Mouse (Mus musculus) myocyte (in vitro differentiated cells): Measurements from ENCODE around the gene Gpr176.

Experiments
- CEBPB ChIP-seq: IDR thresholded peaks from 2 replicates; pipeline ENCODE4 v1.6.1; 2011; ENCODE audit warnings: mild to moderate bottlenecking, moderate library complexity; ENCODE audit not compliant: poor library complexity, insufficient read depth, severe bottlenecking
- E2F4 ChIP-seq: IDR thresholded peaks from one replicate; pipeline ENCODE4 v1.6.1; 2011; ENCODE audit warnings: mild to moderate bottlenecking, control low read depth, moderate library complexity; ENCODE audit not compliant: insufficient read depth
- MAX ChIP-seq: IDR thresholded peaks from one replicate; pipeline ENCODE4 v1.6.1; 2011; ENCODE audit warnings: low read depth, mild to moderate bottlenecking, control low read depth
- MYOD1 ChIP-seq, 3 experiments: IDR thresholded peaks; one replicate each; pipeline ENCODE4 v1.6.1; 2011; ENCODE audit warnings: control low read depth in 2 of 3, low read depth in 2 of 3, mild to moderate bottlenecking in 2 of 3, moderate library complexity in 1 of 3; ENCODE audit not compliant: insufficient read length in 2 of 3, control insufficient read depth in 1 of 3
- MYOG ChIP-seq, 3 experiments: IDR thresholded peaks; one replicate each; pipeline ENCODE4 v1.6.1; 2011; ENCODE audit warnings: control low read depth in 2 of 3, low read depth in 2 of 3, mild to moderate bottlenecking in 2 of 3; ENCODE audit not compliant: insufficient read length in 2 of 3, control insufficient read depth in 1 of 3, insufficient read depth in 1 of 3
- POLR2A ChIP-seq: IDR thresholded peaks from one replicate; pipeline ENCODE4 v1.6.1; 2011; ENCODE audit warnings: low read depth, mild to moderate bottlenecking, control low read depth, moderate library complexity; ENCODE audit not compliant: insufficient read length
- REST ChIP-seq: IDR thresholded peaks from one replicate; pipeline ENCODE4 v1.6.1; 2011; ENCODE audit warnings: mild to moderate bottlenecking, control low read depth, moderate library complexity; ENCODE audit not compliant: insufficient read depth, insufficient read length
- TCF12 ChIP-seq: IDR thresholded peaks from one replicate; pipeline ENCODE4 v1.6.1; 2011; ENCODE audit warnings: mild to moderate bottlenecking, control low read depth; ENCODE audit not compliant: poor library complexity, insufficient read depth, severe bottlenecking
- TCF3 ChIP-seq: IDR thresholded peaks from one replicate; pipeline ENCODE4 v1.6.1; 2011; ENCODE audit warnings: low read depth, control low read depth; ENCODE audit not compliant: insufficient read length

- TF ChIP-seq REST = no peak
- no peak for TF ChIP-seq MYOD1 (IDR thresholded peaks at IDR 0.05; ENCODE audit: control insufficient read depth in 1 of 3, insufficient read length in 2 of 3, low read depth in 2 of 3)
- TF ChIP-seq MAX = no peak
- no peak for TF ChIP-seq TCF12
- TF ChIP-seq TCF3 = no peak
- no peak for TF ChIP-seq CEBPB
- TF ChIP-seq MYOG (IDR thresholded peaks at IDR 0.05; ENCODE audit: control insufficient read depth in 1 of 3, insufficient read depth in 1 of 3, insufficient read length in 2 of 3, low read depth in 2 of 3) = no peak
- TF ChIP-seq POLR2A = no peak
- TF ChIP-seq E2F4 = no peak
These were observed 79.6 kb downstream of the Gpr176 start for GRCm38 (mm10) chr2:118293583-118293982.
